Mouse (Mus musculus) testis, adult 2 months (tissue): ENCODE data around the gene Pja2. TPM values are rescaled to one million over a fixed set of nuclear protein-coding genes. Genes with fewer than 3 reads are reported as not detected.
A peak's percentile ranks its signal among the peaks of the same experiment; 100 is the strongest.
"Not testable (repeated sequence)": the region's sequence is repeated elsewhere in the genome, so short reads cannot be mapped to it uniquely, and the experiment has no call there.

Source experiments
- H3K27ac ChIP-seq: fragments of 200-500 bp; 2 replicates; pipeline ENCODE4 v1.5.1; 2012; ENCODE audit warnings: low read depth, low read length; ENCODE audit not compliant: control insufficient read depth, insufficient read depth
- H3K27me3 ChIP-seq: fragments of 200-500 bp; 2 replicates; pipeline ENCODE4 v1.6.1; 2012; ENCODE audit warnings: mild to moderate bottlenecking, low read length, moderate library complexity; ENCODE audit not compliant: control insufficient read depth, insufficient read depth
- H3K36me3 ChIP-seq: fragments of 200-500 bp; 2 replicates; pipeline ENCODE4 v1.6.1; 2012; ENCODE audit warnings: mild to moderate bottlenecking, low read length; ENCODE audit not compliant: control insufficient read depth, insufficient read depth
- H3K4me1 ChIP-seq: fragments of 200-500 bp; 2 replicates; pipeline ENCODE4 v1.6.1; 2012; ENCODE audit warnings: low read length; ENCODE audit not compliant: control insufficient read depth, insufficient read depth
- H3K4me3 ChIP-seq: fragments of 200-500 bp; 2 replicates; pipeline ENCODE4 v1.5.1; 2012; ENCODE audit warnings: low read depth, mild to moderate bottlenecking, low read length, moderate library complexity, mixed read lengths; ENCODE audit not compliant: control insufficient read depth
- CTCF ChIP-seq: fragments of 200-500 bp; IDR thresholded peaks from 2 replicates; pipeline ENCODE4 v1.5.1; 2012; ENCODE audit warnings: low read depth, mild to moderate bottlenecking, inconsistent platforms, low read length, moderate library complexity; ENCODE audit not compliant: control insufficient read depth, insufficient read depth, insufficient replicate concordance
- POLR2A ChIP-seq: fragments of 200-500 bp; IDR thresholded peaks from 2 replicates; pipeline ENCODE4 v1.6.1; 2012; ENCODE audit warnings: low read depth, mild to moderate bottlenecking, inconsistent platforms, low read length, moderate library complexity; ENCODE audit not compliant: control insufficient read depth
- polyA plus RNA-seq: library from polyadenylated mRNA; depleted of rRNA; stranded (reverse); fragments of >200 nt; gene quantifications from 2 replicates; pipeline ENCODE4 v1.2.3, GENCODE M21; 2012

Gene Pja2
- polyA plus RNA-seq, 1 experiment, result 16.0 TPM

DNA sequence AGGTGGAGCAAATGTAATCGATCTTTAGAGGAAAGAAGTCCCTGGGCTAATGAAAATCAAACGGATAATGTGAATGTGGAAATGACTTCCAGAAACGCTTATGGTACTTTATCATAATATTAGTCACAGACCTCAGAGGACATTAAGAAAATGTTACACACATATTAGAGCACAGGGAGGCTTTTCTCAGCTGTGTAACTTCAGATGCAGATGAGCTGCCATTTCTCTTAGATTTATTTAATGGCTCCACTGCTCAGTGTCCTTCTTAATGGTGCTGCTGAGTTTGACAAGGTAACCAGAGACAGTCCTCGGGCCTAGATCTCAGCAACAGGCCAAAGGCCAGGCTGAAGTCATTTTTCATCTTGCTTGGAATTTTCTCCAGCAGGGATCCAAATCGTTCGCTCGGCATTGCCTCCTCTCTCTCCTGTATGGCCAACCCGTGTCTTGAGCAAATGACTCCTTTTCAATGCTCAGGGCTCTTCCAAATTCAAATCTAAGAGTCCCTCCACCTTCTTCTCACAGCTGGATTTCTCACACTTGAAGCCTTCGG is 89.3 kb downstream of the Pja2 start:
- H3K27ac ChIP-seq, result no peak overlapping the region
- H3K4me1 ChIP-seq, result peaks cover 3% of the 10 kb centered on the region; the same call in 1 of the 2 replicates

DNA sequence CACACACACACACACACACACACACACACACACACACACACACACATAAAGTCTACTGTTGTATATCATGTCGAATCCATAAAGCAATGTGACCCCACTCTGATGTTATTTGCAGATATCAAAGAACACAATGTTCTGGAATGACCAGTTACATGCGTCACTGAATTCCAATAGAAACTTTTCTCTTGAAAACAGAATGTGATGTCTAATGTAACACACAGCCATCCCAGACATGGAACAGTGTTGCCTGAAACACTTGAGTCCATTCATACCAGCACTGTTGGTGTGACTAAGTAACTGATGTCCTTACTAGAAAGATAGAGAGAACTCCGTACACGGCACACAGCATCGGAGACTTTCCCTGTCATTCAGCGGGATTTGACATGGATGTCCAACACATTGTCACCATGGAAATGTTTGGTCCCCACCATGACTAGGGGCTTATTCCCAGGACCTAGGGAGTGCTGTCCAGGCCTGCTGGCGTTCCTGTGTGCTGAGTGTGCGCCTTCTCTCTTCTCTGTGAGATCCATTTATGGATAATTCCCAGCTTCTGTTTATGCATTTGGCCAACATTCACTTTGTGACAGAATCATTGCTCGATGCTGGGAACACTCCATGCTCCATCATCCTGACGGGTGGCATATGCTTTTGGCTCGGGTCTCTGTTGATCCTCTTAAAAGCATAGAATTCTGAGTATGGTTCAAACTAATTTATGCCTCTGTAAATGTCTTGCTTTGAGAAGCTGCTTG is 90.0 kb downstream of the Pja2 start:
- TF ChIP-seq POLR2A (no peak), CTCF (no peak)
- no peak overlapping the region for H3K27ac ChIP-seq

More for the DNA sequence above, 89.3 kb downstream of the Pja2 start:
- Histone ChIP-seq H3K36me3 (no peaks in the 10 kb centered on the region), H3K27me3 (no peaks in the 10 kb centered on the region), H3K4me3 (no peak overlapping the region)
- TF ChIP-seq CTCF, result no peak
- no peak for TF ChIP-seq POLR2A

GRCm38 (mm10) chr17:64232134-64232533 is 99.6 kb downstream of the Pja2 start:
- Histone ChIP-seq H3K27me3 (no peaks in the 10 kb centered on the region), H3K27ac (no peak overlapping the region), H3K4me1 (peaks cover 3% of the 10 kb centered on the region; the same call in 1 of the 2 replicates), H3K4me3 (no peak overlapping the region), H3K36me3 (no peaks in the 10 kb centered on the region)
- TF ChIP-seq POLR2A (no peak), CTCF (no peak)

More for the DNA sequence above, 90.0 kb downstream of the Pja2 start:
- H3K27me3 ChIP-seq, result no peaks in the 10 kb centered on the region
- no peak overlapping the region for H3K4me3 ChIP-seq
- no peaks in the 10 kb centered on the region for H3K36me3 ChIP-seq
- H3K4me1 ChIP-seq, result peaks cover 3% of the 10 kb centered on the region; the same call in 1 of the 2 replicates

GRCm38 (mm10) chr17:64231637-64232036 is 100.1 kb downstream of the Pja2 start:
- not testable (repeated sequence) for H3K27me3 ChIP-seq, H3K4me3 ChIP-seq, H3K4me1 ChIP-seq, H3K36me3 ChIP-seq, H3K27ac ChIP-seq

GRCm38 (mm10) chr17:64231172-64231571 is 100.5 kb downstream of the Pja2 start:
- Histone ChIP-seq H3K27me3 (no peaks in the 10 kb centered on the region), H3K36me3 (no peaks in the 10 kb centered on the region), H3K27ac (no peak overlapping the region), H3K4me3 (no peak overlapping the region), H3K4me1 (peaks cover 3% of the 10 kb centered on the region; the same call in 1 of the 2 replicates)
- TF ChIP-seq CTCF, result peak; percentile 72; the same call in 1 of the 2 replicates
- no peak for TF ChIP-seq POLR2A
